Mouse (Mus musculus): ENCODE measurements around the gene Glp1r. TPM values are rescaled to one million over a fixed set of nuclear protein-coding genes. Genes with fewer than 3 reads are reported as not detected.

The Glp1r gene
- polyA plus RNA-seq, 1 experiment from 2014 or later, result 17.8 TPM

DNA sequence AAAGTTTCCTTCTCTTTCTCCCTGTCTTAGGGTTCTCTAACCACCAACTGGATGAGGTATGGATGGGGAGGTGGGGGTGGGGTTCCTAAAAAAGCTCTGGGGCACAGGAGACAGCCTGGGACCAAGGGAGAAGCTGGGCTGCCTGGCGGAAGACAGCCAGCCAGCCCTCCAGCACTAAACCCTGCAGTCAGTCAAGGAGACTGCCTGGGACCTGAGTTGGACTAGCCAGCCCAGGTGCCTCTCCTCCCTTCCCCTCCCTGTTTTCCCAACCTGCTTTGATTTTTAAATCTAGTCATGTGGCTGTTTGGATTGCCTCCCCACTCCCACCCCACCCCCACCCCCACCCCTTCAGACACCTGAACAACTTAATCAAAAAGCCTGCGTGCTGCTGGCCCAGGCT is 20.6 kb upstream of the Glp1r start:
- ATAC-seq (no peak), DNase-seq (ENCODE audit: low spot score) (no peak)
- H3K9me3 ChIP-seq (ENCODE audit: low read length), result no peaks in the 10 kb centered on the region
- no peak overlapping the region for H3K27ac ChIP-seq (ENCODE audit: low read length)
- H3K9ac ChIP-seq (replicated peaks; ENCODE audit: low read depth), result no peak overlapping the region
- peaks cover 3% of the 10 kb centered on the region; the same call in 1 of the 2 replicates for H3K4me1 ChIP-seq (ENCODE audit: insufficient read depth, low read depth, low read length)
- H3K4me2 ChIP-seq (replicated peaks; ENCODE audit: low read depth, low read length), result no peak overlapping the region
- H3K36me3 ChIP-seq (ENCODE audit: insufficient read depth, low read length), result no peaks in the 10 kb centered on the region
- H3K4me3 ChIP-seq (ENCODE audit: low read depth, low read length), result no peak overlapping the region
- 58% methylated on average over 2 of the region's 2 CpGs for WGBS
- TF ChIP-seq EP300 (IDR thresholded peaks at IDR 0.05), result no peak
- TF ChIP-seq CTCF (IDR thresholded peaks at IDR 0.05), result no peak
- no peaks in the 10 kb centered on the region for H3K27me3 ChIP-seq (replicated peaks; ENCODE audit: insufficient read depth, low read length)

DNA sequence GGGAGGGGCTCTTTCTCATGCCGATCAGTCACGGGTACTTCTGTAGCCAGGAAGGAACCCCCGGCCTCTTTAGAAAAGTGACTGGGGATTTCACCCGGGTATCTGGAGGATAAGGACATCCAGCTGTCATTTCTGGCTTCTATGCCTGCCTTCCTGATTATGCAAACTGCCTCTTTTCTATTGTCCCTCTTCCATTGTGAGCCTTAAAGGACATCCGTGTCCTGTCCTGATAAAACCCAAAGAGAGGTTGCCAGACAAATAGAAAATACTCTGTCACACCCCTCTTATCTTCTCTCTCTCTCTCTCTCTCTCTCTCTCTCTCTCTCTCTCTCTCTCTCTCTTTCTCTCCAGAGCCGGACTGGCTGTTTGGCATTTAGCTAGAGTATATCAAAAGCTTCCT is 19.4 kb upstream of the Glp1r start:
- TF ChIP-seq EP300 (IDR thresholded peaks at IDR 0.05) (peak; percentile 79), CTCF (IDR thresholded peaks at IDR 0.05) (no peak)
- Histone ChIP-seq H3K27ac (ENCODE audit: low read length) (peak overlapping the region; percentile 74), H3K27me3 (replicated peaks; ENCODE audit: insufficient read depth, low read length) (no peaks in the 10 kb centered on the region), H3K9ac (replicated peaks; ENCODE audit: low read depth) (no peak overlapping the region), H3K4me2 (replicated peaks; ENCODE audit: low read depth, low read length) (no peak overlapping the region), H3K4me3 (ENCODE audit: low read depth, low read length) (no peak overlapping the region), H3K9me3 (ENCODE audit: low read length) (no peaks in the 10 kb centered on the region), H3K36me3 (ENCODE audit: insufficient read depth, low read length) (no peaks in the 10 kb centered on the region), H3K4me1 (ENCODE audit: insufficient read depth, low read depth, low read length) (peaks cover 3% of the 10 kb centered on the region; the same call in 1 of the 2 replicates)
- ATAC-seq, result peak; percentile 72
- DNase-seq (ENCODE audit: low spot score), result peak; percentile 79
- WGBS, result under 1% methylated on average over 6 of the region's 6 CpGs

DNA sequence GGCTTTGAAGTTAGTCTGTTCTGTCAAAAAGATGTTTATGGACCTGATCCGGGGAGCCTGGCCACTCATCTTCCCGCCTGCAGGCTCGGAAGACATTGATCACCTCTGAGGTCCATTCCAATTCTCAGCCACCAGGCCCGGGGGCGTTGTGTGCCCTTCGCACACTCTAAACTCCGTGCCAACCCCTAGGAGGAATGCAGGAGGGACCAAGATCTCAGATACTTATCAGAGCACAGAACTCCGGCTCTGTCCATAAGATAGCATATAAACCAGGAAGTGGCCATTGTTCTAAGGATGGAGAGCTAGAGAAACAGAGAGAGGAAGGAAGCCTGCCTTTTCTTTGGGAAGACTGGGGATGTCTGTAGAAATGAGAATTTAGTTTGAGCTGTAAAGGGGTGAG is 18.1 kb upstream of the Glp1r start:
- no peak overlapping the region for H3K4me3 ChIP-seq (ENCODE audit: low read depth, low read length)
- WGBS, result 44% methylated on average over 8 of the region's 8 CpGs
- no peak overlapping the region for H3K9ac ChIP-seq (replicated peaks; ENCODE audit: low read depth)
- no peaks in the 10 kb centered on the region for H3K36me3 ChIP-seq (ENCODE audit: insufficient read depth, low read length)
- no peak overlapping the region for H3K27ac ChIP-seq (ENCODE audit: low read length)
- H3K4me1 ChIP-seq (ENCODE audit: insufficient read depth, low read depth, low read length), result peaks cover 3% of the 10 kb centered on the region; the same call in 1 of the 2 replicates
- H3K9me3 ChIP-seq (ENCODE audit: low read length), result no peaks in the 10 kb centered on the region
- no peak overlapping the region for H3K4me2 ChIP-seq (replicated peaks; ENCODE audit: low read depth, low read length)
- H3K27me3 ChIP-seq (replicated peaks; ENCODE audit: insufficient read depth, low read length), result no peaks in the 10 kb centered on the region
- TF ChIP-seq EP300 (IDR thresholded peaks at IDR 0.05) (peak; percentile 77), CTCF (IDR thresholded peaks at IDR 0.05) (peak; percentile 22)
- ATAC-seq (peak; percentile 68), DNase-seq (ENCODE audit: low spot score) (peak; percentile 27)

DNA sequence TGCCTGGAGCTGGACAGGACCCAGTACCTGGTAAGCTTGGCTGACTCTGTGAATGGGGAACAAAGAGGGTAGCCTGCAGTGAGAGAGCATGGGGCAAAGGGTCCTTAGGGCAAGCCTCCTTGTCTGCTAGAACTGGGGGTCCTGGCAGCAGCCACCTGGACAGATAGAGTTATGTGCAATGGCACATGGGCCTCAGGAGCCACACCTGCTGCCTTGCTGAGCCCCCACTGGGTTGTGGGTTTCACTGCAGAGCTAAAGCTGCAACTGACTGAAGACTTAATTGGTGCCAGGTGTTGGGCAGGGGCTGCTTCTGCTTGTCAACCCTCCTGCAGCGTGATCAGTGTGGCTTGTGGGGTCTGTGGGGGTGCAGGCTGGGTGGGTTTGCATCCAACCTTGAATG is 9.5 kb upstream of the Glp1r start:
- H3K4me2 ChIP-seq (replicated peaks; ENCODE audit: low read depth, low read length), result no peak overlapping the region
- no peak for DNase-seq (ENCODE audit: low spot score)
- no peaks in the 10 kb centered on the region for H3K36me3 ChIP-seq (ENCODE audit: insufficient read depth, low read length)
- no peaks in the 10 kb centered on the region for H3K4me1 ChIP-seq (ENCODE audit: insufficient read depth, low read depth, low read length)
- TF ChIP-seq EP300 (IDR thresholded peaks at IDR 0.05), result no peak
- TF ChIP-seq CTCF (IDR thresholded peaks at IDR 0.05), result no peak
- 33% methylated on average over 1 of the region's 1 CpGs for WGBS
- no peak overlapping the region for H3K4me3 ChIP-seq (ENCODE audit: low read depth, low read length)
- no peak overlapping the region for H3K9ac ChIP-seq (replicated peaks; ENCODE audit: low read depth)
- H3K27ac ChIP-seq (ENCODE audit: low read length), result no peak overlapping the region
- no peaks in the 10 kb centered on the region for H3K9me3 ChIP-seq (ENCODE audit: low read length)
- no peak for ATAC-seq
- H3K27me3 ChIP-seq (replicated peaks; ENCODE audit: insufficient read depth, low read length), result no peaks in the 10 kb centered on the region

DNA sequence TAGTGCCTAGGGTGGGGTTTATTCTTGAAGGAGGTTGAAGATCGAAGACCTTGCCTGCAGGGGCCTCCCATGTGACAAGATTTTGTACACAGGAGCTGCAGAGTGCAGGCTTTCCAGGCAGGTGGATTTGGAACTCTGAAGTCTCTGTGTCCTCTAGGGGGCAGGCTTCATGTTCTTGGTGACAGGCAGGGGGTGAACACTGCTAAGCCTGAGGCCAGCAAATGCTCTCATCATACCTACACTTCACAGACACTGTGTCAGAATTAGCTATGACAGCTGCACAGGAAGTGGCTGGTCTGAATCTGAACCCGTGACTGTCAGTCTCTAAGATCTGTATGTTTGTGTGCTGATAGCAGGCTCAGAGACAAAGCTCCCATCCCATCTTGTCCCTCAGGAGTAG is 8.9 kb upstream of the Glp1r start:
- ATAC-seq (no peak), DNase-seq (ENCODE audit: low spot score) (peak; percentile 27)
- TF ChIP-seq CTCF (IDR thresholded peaks at IDR 0.05), result peak; percentile 65
- TF ChIP-seq EP300 (IDR thresholded peaks at IDR 0.05), result no peak
- no peak overlapping the region for H3K27ac ChIP-seq (ENCODE audit: low read length)
- H3K4me1 ChIP-seq (ENCODE audit: insufficient read depth, low read depth, low read length), result no peaks in the 10 kb centered on the region
- WGBS, result 14% methylated on average over 2 of the region's 2 CpGs
- no peak overlapping the region for H3K4me2 ChIP-seq (replicated peaks; ENCODE audit: low read depth, low read length)
- no peaks in the 10 kb centered on the region for H3K36me3 ChIP-seq (ENCODE audit: insufficient read depth, low read length)
- H3K4me3 ChIP-seq (ENCODE audit: low read depth, low read length), result no peak overlapping the region
- H3K9me3 ChIP-seq (ENCODE audit: low read length), result no peaks in the 10 kb centered on the region
- H3K27me3 ChIP-seq (replicated peaks; ENCODE audit: insufficient read depth, low read length), result no peaks in the 10 kb centered on the region
- H3K9ac ChIP-seq (replicated peaks; ENCODE audit: low read depth), result no peak overlapping the region

GRCm38 (mm10) chr17:30897075-30897474 is 4.5 kb upstream of the Glp1r start:
- H3K4me1 ChIP-seq (ENCODE audit: insufficient read depth, low read depth, low read length), result no peaks in the 10 kb centered on the region
- H3K9ac ChIP-seq (replicated peaks; ENCODE audit: low read depth), result no peak overlapping the region
- H3K4me3 ChIP-seq (ENCODE audit: low read depth, low read length), result no peak overlapping the region
- no peak overlapping the region for H3K27ac ChIP-seq (ENCODE audit: low read length)
- no peaks in the 10 kb centered on the region for H3K9me3 ChIP-seq (ENCODE audit: low read length)
- no peak for DNase-seq (ENCODE audit: low spot score)
- H3K36me3 ChIP-seq (ENCODE audit: insufficient read depth, low read length), result no peaks in the 10 kb centered on the region
- no peak for ATAC-seq
- no peaks in the 10 kb centered on the region for H3K27me3 ChIP-seq (replicated peaks; ENCODE audit: insufficient read depth, low read length)
- TF ChIP-seq CTCF (IDR thresholded peaks at IDR 0.05), result no peak
- WGBS, result 5% methylated on average over 2 of the region's 2 CpGs
- H3K4me2 ChIP-seq (replicated peaks; ENCODE audit: low read depth, low read length), result no peak overlapping the region

- ATAC-seq (no peak), DNase-seq (ENCODE audit: low spot score) (no peak)
- WGBS, result 54% methylated on average over 2 of the region's 2 CpGs
- Histone ChIP-seq H3K4me1 (ENCODE audit: insufficient read depth, low read depth, low read length) (no peaks in the 10 kb centered on the region), H3K4me2 (replicated peaks; ENCODE audit: low read depth, low read length) (peak overlapping the region; percentile 68), H3K27me3 (replicated peaks; ENCODE audit: insufficient read depth, low read length) (0 out of 2 replicates have a peak, but pooled peaks cover 5% of the 10 kb centered on the region), H3K27ac (ENCODE audit: low read length) (no peak overlapping the region), H3K9ac (replicated peaks; ENCODE audit: low read depth) (no peak overlapping the region), H3K4me3 (ENCODE audit: low read depth, low read length) (peak overlapping the region; percentile 41; the same call in 1 of the 2 replicates), H3K9me3 (ENCODE audit: low read length) (no peaks in the 10 kb centered on the region), H3K36me3 (ENCODE audit: insufficient read depth, low read length) (no peaks in the 10 kb centered on the region)
- TF ChIP-seq CTCF (IDR thresholded peaks at IDR 0.05) (no peak), EP300 (IDR thresholded peaks at IDR 0.05) (no peak)
Measured at GRCm38 (mm10) chr17:30904096-30904495, 2.5 kb downstream of the Glp1r start.

Data from lung, postnatal 0 days (tissue).